28 mouse cellular contexts compared by ENCODE assay signal in the genomic region with DNA sequence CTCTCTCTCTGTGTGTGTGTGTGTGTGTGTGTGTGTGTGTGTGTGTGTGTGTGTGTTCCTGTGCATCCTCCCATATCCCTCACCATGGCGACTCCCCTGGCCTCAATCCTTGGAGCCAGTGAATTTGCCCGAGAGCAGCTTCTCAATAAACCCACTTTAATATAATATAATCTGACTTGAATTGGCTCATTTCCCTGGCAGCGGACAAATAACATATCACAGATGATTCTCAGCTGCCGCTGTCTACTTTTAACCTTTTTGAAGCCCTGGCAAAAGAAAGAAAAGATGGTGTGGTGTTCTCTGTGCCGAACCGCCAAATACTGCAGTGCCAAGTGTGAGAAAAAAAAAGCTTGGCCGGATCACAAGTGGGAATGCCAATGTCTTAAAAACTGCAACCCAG. TPM values are rescaled to one million over a fixed set of nuclear protein-coding genes. Genes with fewer than 3 reads are reported as not detected.
DNase-seq lines count a peak whose midpoint lies in the region; ATAC-seq and TF ChIP-seq lines count a peak whose summit lies in the region.
"Had no signal": no experiment of that assay in that cellular context is flagged by ENCODE, and none has a peak within 500 bp of the region (broad histone marks: within the 10 kb centered on the region; RNA-seq: fewer than 3 reads in every experiment).

No protein-coding gene starts in this region.

- H3K4me1 ChIP-seq in hindbrain, postnatal 0 days (ENCODE audit: insufficient read depth, low read length), result no peaks in the 10 kb centered on the region
- no peaks in the 10 kb centered on the region for H3K4me1 ChIP-seq in hindbrain, embryonic 11.5 days (replicated peaks; ENCODE audit: control insufficient read depth, insufficient read depth, low read length)
- peaks cover 2% of the 10 kb centered on the region for H3K4me1 ChIP-seq in lung, embryonic 16.5 days (replicated peaks; ENCODE audit: control insufficient read depth, insufficient read depth, low read length)
- no peaks in the 10 kb centered on the region for H3K4me1 ChIP-seq in lung, adult 2 months (ENCODE audit: control insufficient read depth, insufficient read depth, low read length)
- no peaks in the 10 kb centered on the region for H3K4me1 ChIP-seq in forebrain, embryonic 13.5 days
- H3K4me1 ChIP-seq: embryonic facial prominence, embryonic 13.5 days; hindbrain, embryonic 12.5 days; hindbrain, embryonic 15.5 days had no signal

- no peak overlapping the region for H3K4me3 ChIP-seq in hindbrain, postnatal 0 days (ENCODE audit: low read length)
- H3K4me3 ChIP-seq in hindbrain, embryonic 11.5 days (ENCODE audit: low read depth, low read length), result no peak overlapping the region
- H3K4me3 ChIP-seq in lung, embryonic 16.5 days (ENCODE audit: low read length), result no peak overlapping the region
- no peak overlapping the region for H3K4me3 ChIP-seq in lung, adult 2 months (replicated peaks; ENCODE audit: extremely low read depth, low read depth, low read length)
- H3K4me3 ChIP-seq in forebrain, embryonic 13.5 days, result no peak overlapping the region
- H3K4me3 ChIP-seq: embryonic facial prominence, embryonic 13.5 days; forebrain, embryonic 10.5 days; gastrocnemius, adult 2 months; heart, embryonic 13.5 days; hindbrain, embryonic 12.5 days; hindbrain, embryonic 15.5 days; intestine, embryonic 15.5 days had no signal

- H3K9me3 ChIP-seq in hindbrain, postnatal 0 days (ENCODE audit: low read length), result no peaks in the 10 kb centered on the region
- no peaks in the 10 kb centered on the region for H3K9me3 ChIP-seq in hindbrain, embryonic 11.5 days (ENCODE audit: control insufficient read depth, low read length)
- H3K9me3 ChIP-seq in lung, embryonic 16.5 days (ENCODE audit: control insufficient read depth, low read length), result no peaks in the 10 kb centered on the region
- no peaks in the 10 kb centered on the region for H3K9me3 ChIP-seq in forebrain, embryonic 13.5 days (replicated peaks)
- H3K9me3 ChIP-seq: embryonic facial prominence, embryonic 13.5 days; forebrain, embryonic 10.5 days; G1E; heart, embryonic 13.5 days; hindbrain, embryonic 12.5 days; hindbrain, embryonic 15.5 days; intestine, embryonic 15.5 days had no signal

- no peak for TF ChIP-seq POLR2A in lung, adult 2 months (IDR thresholded peaks at IDR 0.05; ENCODE audit: borderline replicate concordance, extremely low read depth, low read depth, low read length)

- H3K27me3 ChIP-seq in hindbrain, postnatal 0 days (ENCODE audit: insufficient read depth, low read length), result no peaks in the 10 kb centered on the region
- H3K27me3 ChIP-seq in hindbrain, embryonic 11.5 days (ENCODE audit: control insufficient read depth, insufficient read depth, low read length), result no peaks in the 10 kb centered on the region
- H3K27me3 ChIP-seq in lung, embryonic 16.5 days (ENCODE audit: control insufficient read depth, insufficient read depth, low read depth, low read length), result no peaks in the 10 kb centered on the region
- H3K27me3 ChIP-seq in forebrain, embryonic 13.5 days, result no peaks in the 10 kb centered on the region
- H3K27me3 ChIP-seq: CH12.LX; embryonic facial prominence, embryonic 13.5 days; hindbrain, embryonic 12.5 days; hindbrain, embryonic 15.5 days; intestine, embryonic 15.5 days had no signal

- no peak for TF ChIP-seq CTCF in hindbrain, postnatal 0 days (IDR thresholded peaks at IDR 0.05; ENCODE audit: low read depth)
- TF ChIP-seq CTCF in lung, adult 2 months (IDR thresholded peaks at IDR 0.05; ENCODE audit: insufficient read depth, low read length), result no peak

- ATAC-seq in hindbrain, postnatal 0 days, result no peak
- no peak for ATAC-seq in hindbrain, embryonic 11.5 days (ENCODE audit: low FRiP score)
- ATAC-seq in lung, embryonic 16.5 days (ENCODE audit: low read depth), result peak; percentile 36; the same call in 1 of the 2 replicates
- ATAC-seq in forebrain, embryonic 13.5 days, result no peak
- ATAC-seq: forebrain, embryonic 14.5 days; forebrain, postnatal 0 days; intestine, embryonic 15.5 days had no signal

- peak; percentile 13 to 23 for DNase-seq in cerebellum, postnatal 14 days
- DNase-seq in cerebellum, adult 9-10 months, result no peak
- DNase-seq in hindbrain, postnatal 0 days (ENCODE audit: low spot score), result peak; percentile 68
- DNase-seq in hindbrain, embryonic 11.5 days (ENCODE audit: low spot score), result no peak
- DNase-seq in lung, adult 2 months, result no peak
- peak; percentile 28 for DNase-seq in NIH3T3 (ENCODE audit: low read depth)
- DNase-seq: adrenal gland, adult 2 months; adrenal gland, postnatal 14 days; B cell, adult 2 months; cerebellum, adult 18-20 months; cerebellum, adult 9-11 months; forebrain, postnatal 0 days; gastrocnemius, adult 2 months; gastrocnemius, postnatal 14 days; heart, postnatal 14 days; heart, postnatal 4 days; kidney, adult 11 months had no signal

- H3K36me3 ChIP-seq in hindbrain, postnatal 0 days (ENCODE audit: insufficient read depth, low read length), result no peaks in the 10 kb centered on the region
- no peaks in the 10 kb centered on the region for H3K36me3 ChIP-seq in hindbrain, embryonic 11.5 days (ENCODE audit: control insufficient read depth, insufficient read depth, low read length)
- H3K36me3 ChIP-seq in lung, embryonic 16.5 days (ENCODE audit: control insufficient read depth, insufficient read depth, low read length), result no peaks in the 10 kb centered on the region
- no peaks in the 10 kb centered on the region for H3K36me3 ChIP-seq in forebrain, embryonic 13.5 days (ENCODE audit: poor library complexity, severe bottlenecking)
- H3K36me3 ChIP-seq: embryonic facial prominence, embryonic 13.5 days; forebrain, embryonic 10.5 days; G1E; heart, embryonic 13.5 days; hindbrain, embryonic 12.5 days; hindbrain, embryonic 15.5 days; intestine, embryonic 15.5 days had no signal

- no peak overlapping the region for H3K4me2 ChIP-seq in hindbrain, postnatal 0 days (ENCODE audit: low read depth, low read length)
- H3K4me2 ChIP-seq in hindbrain, embryonic 11.5 days (replicated peaks; ENCODE audit: low read depth, low read length), result no peak overlapping the region
- H3K4me2 ChIP-seq in lung, embryonic 16.5 days (ENCODE audit: low read depth, low read length), result no peak overlapping the region
- H3K4me2 ChIP-seq in forebrain, embryonic 13.5 days, result no peak overlapping the region
- H3K4me2 ChIP-seq: embryonic facial prominence, embryonic 13.5 days; heart, embryonic 13.5 days; hindbrain, embryonic 12.5 days; hindbrain, embryonic 15.5 days; intestine, embryonic 15.5 days had no signal

- H3K9ac ChIP-seq in hindbrain, postnatal 0 days (replicated peaks; ENCODE audit: low read length), result no peak overlapping the region
- H3K9ac ChIP-seq in hindbrain, embryonic 11.5 days (ENCODE audit: low read depth, low read length), result no peak overlapping the region
- H3K9ac ChIP-seq in lung, embryonic 16.5 days (ENCODE audit: low read length), result no peak overlapping the region
- H3K9ac ChIP-seq in forebrain, embryonic 13.5 days, result no peak overlapping the region
- H3K9ac ChIP-seq: embryonic facial prominence, embryonic 13.5 days; forebrain, postnatal 0 days; heart, embryonic 13.5 days; hindbrain, embryonic 12.5 days; hindbrain, embryonic 15.5 days; intestine, embryonic 15.5 days had no signal

- no peak overlapping the region for H3K27ac ChIP-seq in hindbrain, postnatal 0 days
- no peak overlapping the region for H3K27ac ChIP-seq in hindbrain, embryonic 11.5 days (ENCODE audit: low read depth, low read length)
- no peak overlapping the region for H3K27ac ChIP-seq in lung, embryonic 16.5 days (ENCODE audit: low read length)
- H3K27ac ChIP-seq in forebrain, embryonic 13.5 days, result no peak overlapping the region
- H3K27ac ChIP-seq: embryonic facial prominence, embryonic 13.5 days; forebrain, embryonic 10.5 days; gastrocnemius, adult 2 months; heart, embryonic 13.5 days; hindbrain, embryonic 12.5 days; hindbrain, embryonic 15.5 days; intestine, embryonic 15.5 days had no signal

- WGBS in hindbrain, postnatal 0 days, result 42% methylated on average over 7 of the region's 7 CpGs
- 90% methylated on average over 7 of the region's 7 CpGs for WGBS in hindbrain, embryonic 11.5 days
- 48% methylated on average over 7 of the region's 7 CpGs for WGBS in lung, embryonic 16.5 days
- 71% methylated on average over 7 of the region's 7 CpGs for WGBS in lung, adult 2 months
- WGBS in forebrain, embryonic 13.5 days, result 80% methylated on average over 7 of the region's 7 CpGs

RNA-seq across cellular contexts. Expression of a gene that starts 18.2 kb away (rescaled TPM):
- 4.1 and 9.5 TPM in 2 replicates for total RNA-seq in hindbrain, postnatal 0 days (2014; rRNA removed)
- polyA plus RNA-seq in hindbrain, postnatal 0 days (2015; fragmentation: Nextera tagmentation; extraction: Ambion mirVana), result 4.1 and 4.3 TPM in 2 replicates
- 1.3 TPM in 2 replicates for polyA plus RNA-seq in hindbrain, embryonic 11.5 days (2014; fragmentation: Nextera tagmentation; extraction: Ambion mirVana)
- polyA plus RNA-seq in lung, embryonic 16.5 days (2015; fragmentation: Nextera tagmentation; extraction: Ambion mirVana), result 6.5 and 8.3 TPM in 2 replicates
- 11.6 and 12.7 TPM in 2 replicates for polyA plus RNA-seq in lung, adult 2 months (2012; rRNA removed)
- polyA plus RNA-seq in forebrain, embryonic 13.5 days (2015; fragmentation: Nextera tagmentation; extraction: Ambion mirVana), result 2.2 and 2.6 TPM in 2 replicates
- polyA plus RNA-seq: G1E had no signal

RNA-seq across cellular contexts. Expression of a gene that starts 41.7 kb away (rescaled TPM):
- 0.54 TPM in 1 of 2 replicates, not detected in the other for total RNA-seq in hindbrain, postnatal 0 days (2014; rRNA removed)
- polyA plus RNA-seq in hindbrain, postnatal 0 days (2015; fragmentation: Nextera tagmentation; extraction: Ambion mirVana), result 1.0 and 1.5 TPM in 2 replicates
- 1.8 and 2.2 TPM in 2 replicates for polyA plus RNA-seq in hindbrain, embryonic 11.5 days (2014; fragmentation: Nextera tagmentation; extraction: Ambion mirVana)
- 5.4 and 5.7 TPM in 2 replicates for polyA plus RNA-seq in lung, embryonic 16.5 days (2015; fragmentation: Nextera tagmentation; extraction: Ambion mirVana)
- 8.7 and 10.5 TPM in 2 replicates for polyA plus RNA-seq in lung, adult 2 months (2012; rRNA removed)
- polyA plus RNA-seq in forebrain, embryonic 13.5 days (2015; fragmentation: Nextera tagmentation; extraction: Ambion mirVana), result 0.38 and 0.53 TPM in 2 replicates
- total RNA-seq: forebrain, postnatal 0 days; G1E had no signal
- polyA plus RNA-seq: G1E had no signal

Comparison
In these comparisons a context has a peak if more than half of its experiments do, and no peak if none do; other contexts are left out.
1. DNase-seq: peak in cerebellum, postnatal 14 days (2 of 2), hindbrain, postnatal 0 days (single experiment) and NIH3T3 (single experiment); none in cerebellum, adult 9-10 months (single experiment), hindbrain, embryonic 11.5 days (single experiment) and lung, adult 2 months (single experiment).